Mouse (Mus musculus): ENCODE measurements around the gene Klhl23. TPM values are rescaled to one million over a fixed set of nuclear protein-coding genes. Genes with fewer than 3 reads are reported as not detected.

Klhl23 gene
- total RNA-seq, 2 experiments from 2014 or later = 41.1 to 42.8 TPM

Other genes with a start within 250 kb of the Klhl23 start
- gene Lrp2, start 235.9 kb upstream of the Klhl23 start, total RNA-seq (2021) = 1 to 10 TPM; 1.4 to 1.8 TPM
- 1 to 10 TPM; 4.3 to 5.0 TPM for gene Bbs5, start 174.8 kb upstream of the Klhl23 start, total RNA-seq (2021)
- gene Klhl41, start 151.8 kb upstream of the Klhl23 start, total RNA-seq (2021) = 10 to 100 TPM; 60.5 to 62.0 TPM
- 10 to 100 TPM; 29.7 to 30.5 TPM for gene Fastkd1, start 108.4 kb upstream of the Klhl23 start, total RNA-seq (2021)
- gene Ppig, start 99.4 kb upstream of the Klhl23 start, total RNA-seq (2021) = 10 to 100 TPM; 44.0 to 44.9 TPM
- under 1 TPM; 0.29 to 0.66 TPM for gene Ccdc173, start 32.4 kb upstream of the Klhl23 start, total RNA-seq (2021)
- gene Phospho2, start 32.3 kb upstream of the Klhl23 start, total RNA-seq (2021) = 10 to 100 TPM; 20.7 to 25.0 TPM
- 10 to 100 TPM; 69.4 to 74.7 TPM for gene Ssb, start 39.6 kb downstream of the Klhl23 start, total RNA-seq (2021)
- gene Mettl5, start 63.7 kb downstream of the Klhl23 start, total RNA-seq (2021) = 10 to 100 TPM; 19.1 to 20.2 TPM
- gene Ubr3, start 75.3 kb downstream of the Klhl23 start, total RNA-seq (2021) = 100 to 1,000 TPM; 110 to 118 TPM
- under 1 TPM in 1 of 2 experiments, not detected in 1; 0.05 TPM for gene Myo3b, start 217.2 kb downstream of the Klhl23 start, total RNA-seq (2021)

Measured in heart, postnatal 14 days (tissue).